Mouse (Mus musculus) cerebellum, postnatal 25 days (tissue): ENCODE measurements around the gene Klf13.
A peak's percentile ranks its signal among the peaks of the same experiment; 100 is the strongest.

Source experiments
- DNase-seq, 2 experiments: peaks; one replicate each; pipeline ENCODE4 v3.0.0; 2021; ENCODE audit warnings: mixed read lengths in 2 of 2

The Klf13 gene

DNA sequence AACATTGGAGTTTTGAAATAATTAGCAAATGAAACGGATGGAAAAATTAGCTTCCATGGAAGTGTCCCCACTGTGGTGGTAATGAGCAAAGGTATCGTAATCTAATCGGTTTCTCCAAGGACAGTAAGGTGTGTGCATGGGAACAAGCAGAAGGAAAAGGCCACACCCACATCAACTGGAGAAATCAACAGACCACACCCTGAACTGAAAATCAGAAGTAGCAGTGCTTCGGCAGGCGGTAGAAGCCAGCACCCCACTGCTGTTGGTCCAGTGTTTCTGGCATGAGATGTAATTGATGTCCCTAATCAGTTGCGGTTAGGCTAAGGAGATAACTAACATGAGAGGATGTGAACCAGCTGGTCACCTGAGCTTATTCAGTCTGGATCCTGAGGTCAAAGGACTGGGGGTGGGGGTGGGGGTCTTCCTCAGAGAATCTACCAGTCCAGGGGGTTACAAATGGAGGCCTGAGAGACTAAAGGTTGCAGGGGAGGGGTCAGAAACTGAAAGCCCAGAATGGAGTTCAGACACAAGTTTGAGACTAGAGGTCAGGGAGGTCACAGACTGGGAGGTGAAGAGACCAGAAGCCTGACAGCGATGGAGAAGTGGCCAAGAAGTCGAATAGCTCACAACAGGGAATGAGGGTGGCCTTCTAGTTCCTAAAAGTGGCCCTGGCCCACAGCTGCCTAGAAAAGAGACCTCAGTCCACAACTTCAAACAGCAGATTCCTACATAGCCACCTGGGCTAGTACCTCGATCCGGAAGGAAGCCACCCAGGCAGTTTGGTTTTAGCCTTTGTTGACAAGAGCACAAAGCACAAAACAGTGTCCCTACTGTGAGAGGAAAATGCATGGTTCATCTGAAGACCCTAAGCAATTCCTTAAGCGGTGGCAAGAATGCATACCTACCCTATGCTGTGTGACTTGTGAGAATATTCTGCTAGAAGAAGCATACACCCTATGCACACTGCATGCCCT lies 9.1 kb upstream of the Klf13 start:
- no peak for DNase-seq

- no peak for DNase-seq
These were observed 5.2 kb upstream of the Klf13 start for GRCm38 (mm10) chr7:63943946-63944345.

GRCm38 (mm10) chr7:63941501-63941900 lies 2.8 kb upstream of the Klf13 start:
- no peak for DNase-seq

DNA sequence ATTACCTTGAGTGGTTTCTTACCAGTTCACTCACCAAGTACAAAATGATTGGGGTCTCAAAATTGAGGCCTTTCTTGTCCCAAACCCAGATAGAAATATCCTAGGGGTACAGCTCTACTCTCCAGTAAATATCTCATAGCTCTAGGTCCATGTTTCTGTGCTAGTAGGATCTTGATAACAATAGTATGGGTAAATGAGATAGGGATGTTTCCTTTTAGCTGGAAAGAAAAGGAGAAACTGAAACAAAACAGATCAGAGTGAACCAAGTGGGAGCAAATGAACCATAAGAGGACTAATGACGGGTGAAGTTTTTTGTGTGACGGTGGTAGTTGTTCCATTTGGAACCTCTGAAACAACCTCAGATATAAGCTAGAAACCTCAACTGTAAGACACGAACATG lies 2.3 kb upstream of the Klf13 start:
- no peak for DNase-seq

DNA sequence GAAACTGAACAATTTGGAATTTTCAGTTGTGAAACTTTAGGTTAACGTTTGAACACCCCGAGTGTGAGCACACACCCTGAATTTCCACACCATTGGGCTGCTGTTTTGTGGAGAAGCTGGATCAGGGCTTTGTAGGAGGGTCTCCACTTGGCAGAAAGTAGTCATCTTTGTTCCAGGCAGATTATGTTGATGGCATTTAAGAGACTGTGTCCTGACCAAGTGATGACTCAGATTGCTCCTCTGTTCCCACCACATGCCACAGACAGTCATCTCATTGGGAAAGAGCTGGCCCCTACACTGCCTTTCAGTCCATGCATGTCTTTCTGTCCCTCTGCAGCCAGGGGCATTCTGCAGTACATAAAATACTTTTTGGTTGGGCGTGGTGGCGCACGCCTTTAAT lies 1.6 kb upstream of the Klf13 start:
- DNase-seq, result no peak

- peak in 1 of 2 experiments; percentile 87 for DNase-seq
These were observed 759 bp upstream of the Klf13 start for GRCm38 (mm10) chr7:63939397-63939951.

DNA sequence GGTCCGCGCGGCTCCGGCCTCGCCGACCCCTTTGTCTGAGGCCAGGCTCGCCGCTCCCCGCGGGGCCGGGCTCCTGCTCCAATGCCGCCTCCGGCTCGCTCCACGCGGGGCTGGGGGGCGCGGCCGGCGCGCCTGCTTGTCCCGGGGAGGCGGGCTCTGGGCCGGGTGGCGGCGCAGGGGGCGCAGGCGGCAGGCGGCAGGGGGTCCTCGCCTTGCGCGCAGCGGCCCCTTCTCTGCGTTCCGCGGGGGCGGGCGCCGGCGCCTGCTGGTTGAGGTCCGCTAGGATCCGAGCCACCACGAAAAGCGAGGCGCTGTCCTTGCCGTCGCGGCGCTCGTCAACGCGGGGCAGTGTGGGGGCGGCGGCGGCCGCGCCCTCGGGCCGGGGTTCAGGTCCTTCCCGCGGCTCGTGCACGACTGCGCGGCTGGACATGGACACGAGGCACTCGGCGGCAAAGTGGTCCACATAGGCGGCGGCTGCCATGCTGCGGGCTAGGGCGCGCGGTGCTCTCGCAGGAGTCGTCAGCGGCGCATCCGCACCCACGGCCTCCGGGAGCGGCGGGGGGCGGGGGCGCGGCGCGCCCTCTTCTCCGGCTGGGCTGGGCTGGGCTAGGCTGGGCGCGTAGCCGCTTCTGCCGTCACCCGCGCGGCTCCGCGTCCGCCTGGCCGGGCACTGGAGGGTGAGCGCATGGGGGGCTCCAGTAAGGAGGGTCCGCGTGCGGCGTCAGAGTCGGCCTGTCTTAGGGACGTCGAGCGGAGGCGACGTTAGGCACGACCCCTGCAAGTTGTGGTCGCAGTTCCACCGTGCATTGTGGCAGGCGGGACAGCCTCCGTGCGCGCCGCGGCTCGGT lies 425 bp downstream of the Klf13 start:
- peak; percentile 83 for DNase-seq

GRCm38 (mm10) chr7:63937236-63938065 lies 1.3 kb downstream of the Klf13 start:
- peak; percentile 88 to 92 for DNase-seq

DNA sequence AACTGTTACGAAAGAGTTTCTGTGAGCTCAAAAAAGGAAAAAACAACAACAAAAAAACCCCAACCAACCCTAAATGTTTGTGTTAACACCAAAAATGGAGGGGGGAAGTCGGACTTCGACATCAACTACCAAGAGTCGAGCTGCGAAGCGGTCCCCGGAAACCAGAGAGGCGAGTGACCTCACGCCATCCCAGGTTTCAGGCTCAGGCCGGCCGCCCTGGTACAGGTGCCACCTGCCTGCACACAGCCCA lies 1.8 kb downstream of the Klf13 start:
- DNase-seq, result no peak

DNA sequence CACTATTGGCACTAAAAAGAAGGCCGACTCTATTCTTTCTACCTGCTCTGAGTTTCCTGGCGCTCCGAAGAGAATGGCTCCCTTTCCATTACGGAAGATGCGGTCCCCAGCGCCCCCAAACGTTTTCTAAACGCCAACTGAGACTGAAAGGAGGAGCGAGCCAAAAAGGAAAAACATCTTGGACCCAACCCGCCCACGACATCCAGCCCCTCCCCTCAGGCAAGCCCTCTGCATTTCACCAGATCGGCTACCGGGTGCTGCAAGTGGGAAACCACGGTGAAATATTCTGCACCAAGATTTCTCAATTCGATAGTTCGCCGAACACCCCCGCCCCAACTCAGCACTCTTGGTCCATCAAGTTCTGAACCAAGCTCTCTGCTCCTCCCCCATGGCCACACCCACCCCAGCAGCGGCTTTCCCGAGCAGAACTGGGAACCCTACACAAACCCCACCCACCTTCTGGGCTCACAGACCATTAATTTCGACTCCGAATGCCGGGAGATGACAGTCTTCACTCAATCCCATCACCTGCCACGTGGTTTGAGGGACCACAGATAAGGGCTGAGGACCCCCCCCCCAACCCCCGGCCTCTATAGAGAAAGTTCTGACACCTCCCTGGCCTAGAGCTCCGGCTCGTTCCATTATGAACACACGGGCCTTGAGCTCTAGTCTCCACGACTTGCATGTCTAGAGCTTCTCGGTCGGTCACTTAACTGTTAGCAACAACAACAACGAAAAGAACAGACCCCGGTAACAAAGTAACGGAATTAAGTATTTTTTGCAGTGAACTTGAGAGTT lies 2.3 kb downstream of the Klf13 start:
- DNase-seq, result peak; percentile 86 to 89

- peak in 1 of 2 experiments; percentile 60 for DNase-seq
These were observed 2.9 kb downstream of the Klf13 start for GRCm38 (mm10) chr7:63935809-63936187.

- DNase-seq, result peak; percentile 61 to 72
These were observed 4.2 kb downstream of the Klf13 start for GRCm38 (mm10) chr7:63934530-63934929.

GRCm38 (mm10) chr7:63933905-63934304 lies 4.8 kb downstream of the Klf13 start:
- peak in 1 of 2 experiments; percentile 49 for DNase-seq

- DNase-seq, result no peak
These were observed 6.3 kb downstream of the Klf13 start for GRCm38 (mm10) chr7:63932461-63932860.

DNA sequence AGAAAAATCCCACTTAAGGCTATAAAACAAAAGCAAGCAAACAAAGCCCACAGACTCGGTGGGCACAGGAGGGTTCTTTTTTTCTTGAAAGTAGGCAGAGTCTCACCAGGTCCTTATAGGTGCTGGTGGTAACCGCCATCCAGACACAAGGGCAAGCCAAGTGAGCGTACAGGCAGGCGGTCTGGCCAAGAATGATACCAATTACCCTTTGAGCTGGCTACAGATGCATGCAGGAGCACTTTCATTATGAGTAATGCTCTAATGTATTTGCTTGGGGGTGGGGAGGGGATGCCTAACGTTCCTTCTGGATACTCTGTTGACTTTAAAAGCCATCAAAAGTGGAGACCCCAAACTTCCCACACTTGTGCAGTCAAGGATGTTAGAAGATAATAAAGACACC lies 7.9 kb downstream of the Klf13 start:
- DNase-seq, result no peak

- DNase-seq, result peak in 1 of 2 experiments; percentile 4
These were observed 8.6 kb downstream of the Klf13 start for GRCm38 (mm10) chr7:63930132-63930531.

DNA sequence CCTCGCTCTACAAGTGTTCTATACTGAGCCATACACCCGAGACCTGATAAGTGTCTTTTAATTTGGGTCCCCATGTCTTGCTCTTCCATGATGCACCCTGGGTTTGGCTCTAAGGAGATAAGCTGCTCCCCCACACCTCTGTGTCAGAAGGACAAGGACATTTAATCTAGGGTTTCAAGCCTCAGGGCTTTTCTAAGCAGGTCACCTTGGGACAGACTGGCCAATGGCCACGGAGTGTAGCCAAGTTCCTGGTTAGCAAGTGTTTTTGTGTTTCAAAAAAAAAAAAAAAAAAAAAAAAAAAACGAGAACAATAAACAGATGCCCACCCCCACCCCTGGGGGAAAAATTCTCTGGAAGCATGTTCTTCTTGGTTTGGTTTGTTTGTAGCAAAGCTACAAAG lies 9.6 kb downstream of the Klf13 start:
- DNase-seq, result peak; percentile 67 to 72

DNA sequence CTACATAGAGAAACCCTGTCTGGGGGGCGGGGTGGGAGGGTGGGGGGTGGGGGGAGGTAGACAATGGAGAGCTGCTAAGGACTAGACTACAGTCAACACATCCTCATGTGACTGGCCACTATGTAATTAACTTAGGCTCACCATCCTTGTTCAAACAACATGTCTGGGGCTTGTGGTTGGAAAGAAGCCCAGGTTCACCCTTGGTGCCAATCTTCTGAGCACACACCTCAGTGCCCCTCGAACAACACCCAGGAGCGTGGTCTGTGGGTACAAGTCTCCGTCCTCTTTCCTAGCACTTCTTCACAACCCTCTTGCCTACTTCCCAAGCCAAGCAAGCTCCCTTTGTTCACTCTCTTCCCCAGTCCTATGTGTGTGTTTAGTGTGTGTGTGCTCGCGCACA lies 11.6 kb downstream of the Klf13 start:
- DNase-seq, result peak in 1 of 2 experiments; percentile 25

GRCm38 (mm10) chr7:63926492-63926891 lies 12.2 kb downstream of the Klf13 start:
- peak; percentile 59 to 71 for DNase-seq

GRCm38 (mm10) chr7:63925413-63926360 lies 13.0 kb downstream of the Klf13 start:
- peak in 1 of 2 experiments; percentile 58 for DNase-seq
